Mouse (Mus musculus): Measurements from ENCODE around the gene Gm19965.

Gm19965 gene

DNA sequence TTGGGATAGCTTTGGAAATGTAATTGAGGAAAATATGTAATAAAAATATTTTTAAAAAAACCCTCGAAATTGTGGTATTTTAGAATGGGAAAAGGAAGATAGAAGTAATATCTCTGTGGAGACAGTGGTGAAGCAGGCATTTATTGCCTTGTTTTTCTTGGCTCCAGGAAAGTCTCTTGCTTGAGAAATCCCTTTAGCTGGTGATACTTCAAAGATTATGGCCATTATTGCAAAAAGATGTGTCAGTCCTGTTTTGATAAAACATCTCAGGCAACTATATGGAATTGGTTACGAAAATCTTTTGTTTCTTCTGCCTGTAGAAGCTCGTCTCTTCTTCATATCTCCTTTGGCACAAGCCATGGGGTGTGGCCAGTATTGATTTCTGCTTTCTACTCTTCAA is at the start of gene Gm19965:
Gene Gm19965 (plus strand): TSS at position 301 of the 400 bp plus-strand sequence.
- DNase-seq (ENCODE audit: low read depth, low spot score), result no peak

DNA sequence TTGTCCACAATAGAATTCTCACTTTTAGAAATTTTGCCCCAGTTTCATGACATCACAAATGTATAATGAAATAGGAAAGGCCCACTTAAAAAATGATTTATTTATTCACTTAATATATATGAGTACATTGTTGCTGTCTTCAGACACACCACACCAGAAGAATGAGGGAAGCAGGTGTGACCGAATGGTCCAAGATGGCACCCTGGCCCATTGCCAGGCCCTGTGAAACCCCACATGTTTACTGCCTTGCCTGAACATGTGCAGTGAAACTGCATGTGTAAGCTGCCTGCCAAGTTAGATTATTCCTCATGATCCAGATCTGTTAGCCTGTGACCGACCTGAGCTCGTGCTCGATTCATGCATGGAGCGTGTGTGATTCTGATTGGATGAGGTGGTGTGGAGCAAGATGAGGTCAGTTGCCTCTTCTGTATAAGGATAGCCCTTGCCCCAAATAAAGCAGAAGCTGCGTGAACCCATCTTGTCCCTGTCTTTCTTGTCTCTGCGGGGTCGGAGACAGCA is 20.3 kb upstream of the Gm19965 start:
- no peak for DNase-seq (ENCODE audit: low read depth, low spot score)

Data from ZHBTc4 (cell line).